23 mouse cellular contexts compared by ENCODE assay signal in the genomic region with DNA sequence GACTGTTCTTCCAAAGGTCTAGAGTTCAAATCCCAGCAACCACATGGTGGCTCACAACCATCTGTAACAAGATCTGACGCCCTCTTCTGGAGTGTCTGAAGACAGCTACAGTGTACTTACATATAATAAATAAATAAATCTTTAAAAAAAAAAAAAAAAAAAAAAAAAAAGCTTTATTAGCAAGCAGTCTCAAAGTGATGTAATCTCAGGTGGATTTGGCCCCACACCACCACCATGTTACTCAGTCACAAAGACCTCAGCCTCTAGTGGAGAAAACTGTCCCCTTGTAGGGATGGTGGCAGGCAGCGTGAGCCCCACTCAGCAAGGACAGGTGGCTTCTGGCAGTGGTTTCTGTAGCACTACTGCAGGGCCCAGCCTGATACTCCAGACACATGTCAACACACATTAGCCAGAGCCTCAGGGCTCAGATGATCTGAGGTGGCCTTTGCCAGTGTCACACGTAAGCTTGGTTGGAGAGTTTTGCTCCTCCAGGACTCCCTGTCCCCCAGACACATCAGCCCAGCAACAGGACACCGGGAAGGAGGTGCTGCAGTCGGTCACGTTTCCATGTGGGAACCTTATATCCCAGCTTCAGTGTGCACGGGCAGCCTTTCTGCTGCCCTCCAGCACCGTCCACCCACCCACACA. TPM values are rescaled to one million over a fixed set of nuclear protein-coding genes. Genes with fewer than 3 reads are reported as not detected.
DNase-seq lines count a peak whose midpoint lies in the region; ATAC-seq lines count a peak whose summit lies in the region.
"Had no signal": no experiment of that assay in that cellular context is flagged by ENCODE, and none has a peak within 500 bp of the region (broad histone marks: within the 10 kb centered on the region; RNA-seq: fewer than 3 reads in every experiment).

No protein-coding gene starts in this region.

- no peak for ATAC-seq in hindbrain, embryonic 11.5 days (ENCODE audit: low FRiP score)
- ATAC-seq in midbrain, embryonic 13.5 days = no peak
- no peak for ATAC-seq in midbrain, embryonic 16.5 days
- no peak for ATAC-seq in neural tube, embryonic 15.5 days (ENCODE audit: low FRiP score)
- ATAC-seq: CD4-positive, CD25-positive, alpha-beta regulatory T cell, adult 4 months had no signal

- H3K4me2 ChIP-seq in hindbrain, embryonic 11.5 days (replicated peaks; ENCODE audit: low read depth, low read length) = no peak overlapping the region
- no peak overlapping the region for H3K4me2 ChIP-seq in midbrain, embryonic 13.5 days (replicated peaks)
- H3K4me2 ChIP-seq in midbrain, embryonic 16.5 days (ENCODE audit: low read length) = no peak overlapping the region
- no peak overlapping the region for H3K4me2 ChIP-seq in neural tube, embryonic 15.5 days
- H3K4me2 ChIP-seq: embryonic facial prominence, embryonic 13.5 days; hindbrain, embryonic 15.5 days; neural tube, embryonic 13.5 days had no signal

- no peaks in the 10 kb centered on the region for H3K27me3 ChIP-seq in hindbrain, embryonic 10.5 days (ENCODE audit: insufficient read depth, poor library complexity, severe bottlenecking)
- no peaks in the 10 kb centered on the region for H3K27me3 ChIP-seq in hindbrain, embryonic 11.5 days (ENCODE audit: control insufficient read depth, insufficient read depth, low read length)
- no peaks in the 10 kb centered on the region for H3K27me3 ChIP-seq in midbrain, embryonic 13.5 days
- H3K27me3 ChIP-seq in midbrain, embryonic 16.5 days (ENCODE audit: control insufficient read depth, insufficient read depth, low read depth, low read length) = no peaks in the 10 kb centered on the region
- no peaks in the 10 kb centered on the region for H3K27me3 ChIP-seq in neural tube, embryonic 15.5 days (replicated peaks)
- H3K27me3 ChIP-seq: embryonic facial prominence, embryonic 13.5 days; hindbrain, embryonic 15.5 days; neural tube, embryonic 13.5 days had no signal

- peaks cover 80% of the 10 kb centered on the region for H3K36me3 ChIP-seq in hindbrain, embryonic 10.5 days
- peaks cover 2% of the 10 kb centered on the region for H3K36me3 ChIP-seq in hindbrain, embryonic 11.5 days (ENCODE audit: control insufficient read depth, insufficient read depth, low read length)
- H3K36me3 ChIP-seq in midbrain, embryonic 13.5 days = peaks cover 68% of the 10 kb centered on the region
- peaks cover 20% of the 10 kb centered on the region for H3K36me3 ChIP-seq in midbrain, embryonic 16.5 days (ENCODE audit: control insufficient read depth, insufficient read depth, low read length)
- peaks cover 53% of the 10 kb centered on the region for H3K36me3 ChIP-seq in neural tube, embryonic 15.5 days
- H3K36me3 ChIP-seq: G1E had no signal

- no peak overlapping the region for H3K27ac ChIP-seq in hindbrain, embryonic 10.5 days
- no peak overlapping the region for H3K27ac ChIP-seq in hindbrain, embryonic 11.5 days (ENCODE audit: low read depth, low read length)
- no peak overlapping the region for H3K27ac ChIP-seq in midbrain, embryonic 13.5 days
- H3K27ac ChIP-seq in midbrain, embryonic 16.5 days (ENCODE audit: low read length) = no peak overlapping the region
- no peak overlapping the region for H3K27ac ChIP-seq in neural tube, embryonic 15.5 days (replicated peaks)
- H3K27ac ChIP-seq: embryonic facial prominence, embryonic 13.5 days; forebrain, embryonic 10.5 days; hindbrain, embryonic 15.5 days; liver, embryonic 14.5 days; macrophage; midbrain, embryonic 10.5 days; neural tube, embryonic 13.5 days had no signal

- H3K9me3 ChIP-seq in hindbrain, embryonic 10.5 days = no peaks in the 10 kb centered on the region
- no peaks in the 10 kb centered on the region for H3K9me3 ChIP-seq in hindbrain, embryonic 11.5 days (ENCODE audit: control insufficient read depth, low read length)
- H3K9me3 ChIP-seq in midbrain, embryonic 13.5 days = no peaks in the 10 kb centered on the region
- no peaks in the 10 kb centered on the region for H3K9me3 ChIP-seq in midbrain, embryonic 16.5 days (replicated peaks; ENCODE audit: control insufficient read depth, low read length, poor library complexity, severe bottlenecking)
- H3K9me3 ChIP-seq in neural tube, embryonic 15.5 days (replicated peaks) = no peaks in the 10 kb centered on the region
- H3K9me3 ChIP-seq: embryonic facial prominence, embryonic 13.5 days; forebrain, embryonic 10.5 days; G1E; heart, embryonic 10.5 days; hindbrain, embryonic 15.5 days; midbrain, embryonic 10.5 days; neural tube, embryonic 13.5 days had no signal

- no peak overlapping the region for H3K9ac ChIP-seq in hindbrain, embryonic 11.5 days (ENCODE audit: low read depth, low read length)
- H3K9ac ChIP-seq in midbrain, embryonic 13.5 days (replicated peaks) = 0 out of 2 replicates have a peak overlapping the region, but pooled peaks have one; percentile 23
- H3K9ac ChIP-seq in midbrain, embryonic 16.5 days (ENCODE audit: low read depth, low read length) = no peak overlapping the region
- no peak overlapping the region for H3K9ac ChIP-seq in neural tube, embryonic 15.5 days (replicated peaks)
- H3K9ac ChIP-seq: hindbrain, embryonic 15.5 days; liver, embryonic 14.5 days; neural tube, embryonic 13.5 days had no signal

- H3K4me3 ChIP-seq in hindbrain, embryonic 10.5 days = peak overlapping the region; percentile 9; the same call in 1 of the 2 replicates
- H3K4me3 ChIP-seq in hindbrain, embryonic 11.5 days (ENCODE audit: low read depth, low read length) = no peak overlapping the region
- no peak overlapping the region for H3K4me3 ChIP-seq in midbrain, embryonic 13.5 days (replicated peaks)
- H3K4me3 ChIP-seq in midbrain, embryonic 16.5 days (ENCODE audit: low read depth, low read length) = no peak overlapping the region
- no peak overlapping the region for H3K4me3 ChIP-seq in neural tube, embryonic 15.5 days (replicated peaks)
- H3K4me3 ChIP-seq: embryonic facial prominence, embryonic 13.5 days; forebrain, embryonic 10.5 days; hindbrain, embryonic 15.5 days; midbrain, embryonic 10.5 days; neural tube, embryonic 13.5 days had no signal

- WGBS in hindbrain, embryonic 10.5 days = 89% methylated on average over 8 of the region's 8 CpGs
- WGBS in hindbrain, embryonic 11.5 days = 94% methylated on average over 7 of the region's 8 CpGs
- WGBS in midbrain, embryonic 13.5 days = 93% methylated on average over 8 of the region's 8 CpGs
- 94% methylated on average over 7 of the region's 8 CpGs for WGBS in midbrain, embryonic 16.5 days
- WGBS in neural tube, embryonic 15.5 days = 95% methylated on average over 7 of the region's 8 CpGs

- H3K4me1 ChIP-seq in hindbrain, embryonic 10.5 days (replicated peaks) = peaks cover 32% of the 10 kb centered on the region
- no peaks in the 10 kb centered on the region for H3K4me1 ChIP-seq in hindbrain, embryonic 11.5 days (replicated peaks; ENCODE audit: control insufficient read depth, insufficient read depth, low read length)
- peaks cover 29% of the 10 kb centered on the region for H3K4me1 ChIP-seq in midbrain, embryonic 13.5 days (replicated peaks)
- peaks cover 17% of the 10 kb centered on the region for H3K4me1 ChIP-seq in midbrain, embryonic 16.5 days (ENCODE audit: control insufficient read depth, insufficient read depth, low read length)
- peaks cover 39% of the 10 kb centered on the region for H3K4me1 ChIP-seq in neural tube, embryonic 15.5 days

- peak; percentile 58 for DNase-seq in cerebellum, adult 11-12 months
- no peak for DNase-seq in cerebellum, postnatal 10 days
- DNase-seq in hindbrain, embryonic 10.5 days (ENCODE audit: low spot score) = no peak
- no peak for DNase-seq in hindbrain, embryonic 11.5 days (ENCODE audit: low spot score)
- no peak for DNase-seq in testis, postnatal 10 days (ENCODE audit: low spot score)
- DNase-seq: adrenal gland, postnatal 36 days; kidney, postnatal 10 days; layer of hippocampus, postnatal 36 days; spleen, adult 18-20 months had no signal

RNA-seq across cellular contexts. Expression of a gene that starts 4.6 kb away (rescaled TPM):
- polyA plus RNA-seq in hindbrain, embryonic 10.5 days (2016; fragmentation: Nextera tagmentation; extraction: Ambion mirVana) = 65.8 and 78.4 TPM in 2 replicates
- polyA plus RNA-seq in hindbrain, embryonic 11.5 days (2014; fragmentation: Nextera tagmentation; extraction: Ambion mirVana) = 14.6 and 19.0 TPM in 2 replicates
- 46.9 and 48.2 TPM in 2 replicates for polyA plus RNA-seq in midbrain, embryonic 13.5 days (2015; fragmentation: Nextera tagmentation; extraction: Ambion mirVana)
- 40.4 and 45.5 TPM in 2 replicates for polyA plus RNA-seq in midbrain, embryonic 16.5 days (2015; fragmentation: Nextera tagmentation; extraction: Ambion mirVana)
- 39.0 and 39.9 TPM in 2 replicates for polyA plus RNA-seq in neural tube, embryonic 15.5 days (2015; fragmentation: Nextera tagmentation; extraction: Ambion mirVana)

RNA-seq across cellular contexts. Expression of a gene that starts 12.7 kb away (rescaled TPM):
- polyA plus RNA-seq in hindbrain, embryonic 10.5 days (2016; fragmentation: Nextera tagmentation; extraction: Ambion mirVana) = 374 and 391 TPM in 2 replicates
- polyA plus RNA-seq in hindbrain, embryonic 11.5 days (2014; fragmentation: Nextera tagmentation; extraction: Ambion mirVana) = 328 and 353 TPM in 2 replicates
- 331 TPM in 2 replicates for polyA plus RNA-seq in midbrain, embryonic 13.5 days (2015; fragmentation: Nextera tagmentation; extraction: Ambion mirVana)
- 297 and 316 TPM in 2 replicates for polyA plus RNA-seq in midbrain, embryonic 16.5 days (2015; fragmentation: Nextera tagmentation; extraction: Ambion mirVana)
- 333 and 359 TPM in 2 replicates for polyA plus RNA-seq in neural tube, embryonic 15.5 days (2015; fragmentation: Nextera tagmentation; extraction: Ambion mirVana)

RNA-seq across cellular contexts. Expression of a gene that starts 16.4 kb away (rescaled TPM):
- 9.8 and 11.8 TPM in 2 replicates for polyA plus RNA-seq in hindbrain, embryonic 10.5 days (2016; fragmentation: Nextera tagmentation; extraction: Ambion mirVana)
- 13.8 and 14.6 TPM in 2 replicates for polyA plus RNA-seq in hindbrain, embryonic 11.5 days (2014; fragmentation: Nextera tagmentation; extraction: Ambion mirVana)
- 4.0 and 4.9 TPM in 2 replicates for polyA plus RNA-seq in midbrain, embryonic 13.5 days (2015; fragmentation: Nextera tagmentation; extraction: Ambion mirVana)
- 6.4 and 7.1 TPM in 2 replicates for polyA plus RNA-seq in midbrain, embryonic 16.5 days (2015; fragmentation: Nextera tagmentation; extraction: Ambion mirVana)
- 9.0 and 11.1 TPM in 2 replicates for polyA plus RNA-seq in neural tube, embryonic 15.5 days (2015; fragmentation: Nextera tagmentation; extraction: Ambion mirVana)

RNA-seq across cellular contexts. Expression of a gene that starts 41.8 kb away (rescaled TPM):
- 0.04 and 0.14 TPM in 2 replicates for polyA plus RNA-seq in hindbrain, embryonic 10.5 days (2016; fragmentation: Nextera tagmentation; extraction: Ambion mirVana)
- 0.05 and 0.06 TPM in 2 replicates for polyA plus RNA-seq in hindbrain, embryonic 11.5 days (2014; fragmentation: Nextera tagmentation; extraction: Ambion mirVana)
- polyA plus RNA-seq in midbrain, embryonic 13.5 days (2015; fragmentation: Nextera tagmentation; extraction: Ambion mirVana) = 0.15 and 0.31 TPM in 2 replicates
- polyA plus RNA-seq in midbrain, embryonic 16.5 days (2015; fragmentation: Nextera tagmentation; extraction: Ambion mirVana) = 0.10 and 0.16 TPM in 2 replicates
- 0.09 and 0.35 TPM in 2 replicates for polyA plus RNA-seq in neural tube, embryonic 15.5 days (2015; fragmentation: Nextera tagmentation; extraction: Ambion mirVana)
- polyA plus RNA-seq: CD4-positive, CD25-positive, alpha-beta regulatory T cell, adult 4 months; embryonic facial prominence, embryonic 13.5 days; forebrain, embryonic 10.5 days; heart, embryonic 10.5 days; lung, embryonic 16.5 days; macrophage had no signal

RNA-seq across cellular contexts. Expression of a gene that starts 58.4 kb away (rescaled TPM):
- 46.3 and 52.9 TPM in 2 replicates for polyA plus RNA-seq in hindbrain, embryonic 10.5 days (2016; fragmentation: Nextera tagmentation; extraction: Ambion mirVana)
- polyA plus RNA-seq in hindbrain, embryonic 11.5 days (2014; fragmentation: Nextera tagmentation; extraction: Ambion mirVana) = 25.1 and 25.4 TPM in 2 replicates
- polyA plus RNA-seq in midbrain, embryonic 13.5 days (2015; fragmentation: Nextera tagmentation; extraction: Ambion mirVana) = 56.9 and 61.1 TPM in 2 replicates
- 82.4 and 84.1 TPM in 2 replicates for polyA plus RNA-seq in midbrain, embryonic 16.5 days (2015; fragmentation: Nextera tagmentation; extraction: Ambion mirVana)
- 78.6 and 84.1 TPM in 2 replicates for polyA plus RNA-seq in neural tube, embryonic 15.5 days (2015; fragmentation: Nextera tagmentation; extraction: Ambion mirVana)
